Mouse (Mus musculus): ENCODE results near the gene Zcchc17. TPM values are rescaled to one million over a fixed set of nuclear protein-coding genes. Genes with fewer than 3 reads are reported as not detected.

Zcchc17 gene
- total and polyA plus RNA-seq, 3 experiments, result 31.7 to 67.7 (median 51.8) TPM

DNA sequence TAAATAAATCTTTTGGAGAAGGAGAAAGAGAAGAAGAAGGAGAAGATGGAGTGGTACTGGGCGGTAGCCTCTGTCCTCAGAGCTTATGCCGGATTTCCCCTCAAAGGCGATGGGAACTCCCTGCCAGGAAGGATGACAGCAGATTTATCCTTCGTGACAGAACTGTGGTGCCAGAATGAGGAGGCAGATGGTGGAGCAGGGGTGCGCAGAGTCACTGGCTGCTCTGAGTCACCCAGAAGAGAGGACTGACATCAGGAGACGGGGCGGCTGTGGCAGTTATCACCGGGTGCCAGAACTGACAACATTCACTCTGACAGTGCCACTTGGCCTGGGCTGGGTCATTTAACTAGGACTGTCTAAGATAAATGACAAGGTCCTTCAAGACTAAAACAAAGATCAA lies 89.7 kb downstream of the Zcchc17 start:
- Histone ChIP-seq H3K4me2 (ENCODE audit: insufficient read depth, low read depth, poor library complexity, severe bottlenecking) (no peak overlapping the region), H3K9me3 (replicated peaks; ENCODE audit: low read length) (no peaks in the 10 kb centered on the region), H3K27ac (ENCODE audit: insufficient read depth, low read depth) (no peak overlapping the region), H3K4me1 (ENCODE audit: control insufficient read depth in 1 of 2, insufficient read depth in 2 of 2) (peaks cover 3 to 4% of the 10 kb centered on the region in 2 experiments), H3K27me3 (replicated peaks) (peaks cover 86% of the 10 kb centered on the region), H3K9ac (ENCODE audit: insufficient read depth, low read depth) (no peak overlapping the region), H3K4me3 (replicated peaks in 1 of 3; ENCODE audit: low read depth in 2 of 3, low read length in 2 of 3, poor library complexity in 1 of 3) (no peak overlapping the region), H3K79me2 (replicated peaks; ENCODE audit: control insufficient read depth, extremely low read depth, insufficient read depth, poor library complexity, severe bottlenecking) (no peaks in the 10 kb centered on the region), H3K36me3 (replicated peaks in 1 of 2; ENCODE audit: control insufficient read depth in 1 of 2, insufficient read depth in 1 of 2, low read length in 1 of 2) (no peaks in the 10 kb centered on the region)
- DNase-seq (ENCODE audit: extremely low read depth), result no peak
- dilution Hi-C loops (cut with MboI; ENCODE audit: extremely low pct_ligation_motif_present, extremely low pct_unique_long_range_greater_than_20kb, low sequenced_read_pairs), result no loop called here
- TF ChIP-seq TCF12 (IDR thresholded peaks at IDR 0.05; ENCODE audit: low read depth, low read length), result no peak
- TF ChIP-seq RAD21 (IDR thresholded peaks at IDR 0.05; ENCODE audit: low read depth, low read length), result no peak
- TF ChIP-seq SIN3A (IDR thresholded peaks at IDR 0.05; ENCODE audit: low read length), result no peak
- no peak for TF ChIP-seq MEF2A (IDR thresholded peaks at IDR 0.05; ENCODE audit: borderline replicate concordance, low read depth, low read length)
- TF ChIP-seq JUND (conservative IDR thresholded peaks at IDR 0.05; ENCODE audit: low read depth, low read length), result no peak
- no peak for TF ChIP-seq ELF1 (IDR thresholded peaks at IDR 0.05; ENCODE audit: low read depth, low read length)
- TF ChIP-seq MAX (IDR thresholded peaks at IDR 0.05; ENCODE audit: low read length), result no peak
- TF ChIP-seq MAFK (IDR thresholded peaks at IDR 0.05; ENCODE audit: insufficient replicate concordance, low read length), result no peak
- no peak for TF ChIP-seq ETS1 (conservative IDR thresholded peaks at IDR 0.05; ENCODE audit: low read depth, low read length)
- TF ChIP-seq IRF4 (IDR thresholded peaks at IDR 0.05; ENCODE audit: low read depth, low read length), result no peak
- TF ChIP-seq UBTF (IDR thresholded peaks at IDR 0.05; ENCODE audit: low read depth, low read length), result no peak
- no peak for TF ChIP-seq NRF1 (IDR thresholded peaks at IDR 0.05; ENCODE audit: low read depth, low read length)
- no peak for TF ChIP-seq PAX5 (IDR thresholded peaks at IDR 0.05; ENCODE audit: low read length)
- no peak for TF ChIP-seq BHLHE40 (IDR thresholded peaks at IDR 0.05; ENCODE audit: low read depth, low read length)
- in situ Hi-C loops (cut with MboI; ENCODE audit: low pct_ligation_motif_present, low pct_unique_long_range_greater_than_20kb, low sequenced_read_pairs), result no loop called here

DNA sequence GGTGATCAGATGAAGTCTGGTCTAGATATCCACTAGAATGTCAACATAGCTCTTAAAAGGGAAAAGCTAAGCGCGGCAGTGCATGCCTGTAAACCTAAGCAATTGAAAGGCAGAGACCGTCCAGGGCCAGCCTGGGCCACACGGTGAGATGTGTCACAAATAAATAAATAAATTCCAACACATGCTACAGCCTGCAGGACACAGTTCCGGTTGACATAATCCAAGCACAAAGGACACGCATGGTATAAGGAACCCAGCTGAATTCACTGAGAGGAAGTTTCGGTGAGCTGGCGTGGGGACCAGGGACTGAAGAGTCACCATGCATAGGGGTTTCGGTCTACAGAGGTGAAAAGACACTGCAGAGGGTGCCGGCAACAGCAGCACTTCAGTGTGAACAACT lies 91.0 kb downstream of the Zcchc17 start:
- H3K36me3 ChIP-seq (replicated peaks in 1 of 2; ENCODE audit: control insufficient read depth in 1 of 2, insufficient read depth in 1 of 2, low read length in 1 of 2), result no peaks in the 10 kb centered on the region
- no peak overlapping the region for H3K9ac ChIP-seq (ENCODE audit: insufficient read depth, low read depth)
- peaks cover 84% of the 10 kb centered on the region for H3K27me3 ChIP-seq (replicated peaks)
- in situ Hi-C loops (cut with MboI; ENCODE audit: low pct_ligation_motif_present, low pct_unique_long_range_greater_than_20kb, low sequenced_read_pairs) (no loop called here), dilution Hi-C loops (cut with MboI; ENCODE audit: extremely low pct_ligation_motif_present, extremely low pct_unique_long_range_greater_than_20kb, low sequenced_read_pairs) (no loop called here)
- TF ChIP-seq POLR2AphosphoS2 (IDR thresholded peaks at IDR 0.05; ENCODE audit: low read depth, low read length), result no peak
- no peak for TF ChIP-seq CHD2 (IDR thresholded peaks at IDR 0.05; ENCODE audit: low read length)
- TF ChIP-seq BHLHE40 (IDR thresholded peaks at IDR 0.05; ENCODE audit: low read depth, low read length), result no peak
- TF ChIP-seq MAZ (IDR thresholded peaks at IDR 0.05; ENCODE audit: low read depth, low read length), result no peak
- no peak for TF ChIP-seq NELFE (IDR thresholded peaks at IDR 0.05; ENCODE audit: low read depth, low read length)
- TF ChIP-seq MAX (IDR thresholded peaks at IDR 0.05; ENCODE audit: low read length), result no peak
- no peak for TF ChIP-seq NRF1 (IDR thresholded peaks at IDR 0.05; ENCODE audit: low read depth, low read length)
- TF ChIP-seq JUND (conservative IDR thresholded peaks at IDR 0.05; ENCODE audit: low read depth, low read length), result no peak
- TF ChIP-seq USF1 (IDR thresholded peaks at IDR 0.05; ENCODE audit: low read depth, low read length), result no peak
- TF ChIP-seq POLR2A (IDR thresholded peaks at IDR 0.05; ENCODE audit: low read depth, low read length), result no peak
- no peak for TF ChIP-seq SIN3A (IDR thresholded peaks at IDR 0.05; ENCODE audit: low read length)
- TF ChIP-seq TBP (conservative IDR thresholded peaks at IDR 0.05; ENCODE audit: low read depth, low read length), result no peak
- no peak for TF ChIP-seq RAD21 (IDR thresholded peaks at IDR 0.05; ENCODE audit: low read depth, low read length)
- no peak for TF ChIP-seq ZNF384 (IDR thresholded peaks at IDR 0.05; ENCODE audit: low read depth, low read length)
- no peak for TF ChIP-seq MYC (IDR thresholded peaks at IDR 0.05; ENCODE audit: low read depth, low read length)
- H3K27ac ChIP-seq (ENCODE audit: insufficient read depth, low read depth), result no peak overlapping the region
- no peak for DNase-seq (ENCODE audit: extremely low read depth)
- peaks cover 6 to 10% of the 10 kb centered on the region in 2 experiments for H3K4me1 ChIP-seq (ENCODE audit: control insufficient read depth in 1 of 2, insufficient read depth in 2 of 2)
- no peaks in the 10 kb centered on the region for H3K9me3 ChIP-seq (replicated peaks; ENCODE audit: low read length)
- no peak overlapping the region for H3K4me2 ChIP-seq (ENCODE audit: insufficient read depth, low read depth, poor library complexity, severe bottlenecking)
- no peaks in the 10 kb centered on the region for H3K79me2 ChIP-seq (replicated peaks; ENCODE audit: control insufficient read depth, extremely low read depth, insufficient read depth, poor library complexity, severe bottlenecking)
- no peak overlapping the region for H3K4me3 ChIP-seq (replicated peaks in 1 of 3; ENCODE audit: low read depth in 2 of 3, low read length in 2 of 3, poor library complexity in 1 of 3)
